Mouse (Mus musculus) hindbrain, embryonic 13.5 days (tissue): ENCODE results near the gene Plekhg5. TPM values are rescaled to one million over a fixed set of nuclear protein-coding genes. Genes with fewer than 3 reads are reported as not detected.
A peak's percentile ranks its signal among the peaks of the same experiment; 100 is the strongest.

Experiments used
- ATAC-seq: fragments of 200-750 bp; cut with Nextera tagmentation; 2 replicates; pipeline ENCODE4 v1.8.0; 2017; ENCODE audit warnings: moderate TSS enrichment; ENCODE audit not compliant: low FRiP score
- H3K27ac ChIP-seq: fragments of 300-500 bp; sonication (generic); 2 replicates; pipeline ENCODE4 v1.5.1; 2015; ENCODE audit warnings: inconsistent platforms, mild to moderate bottlenecking, moderate library complexity
- H3K27me3 ChIP-seq: fragments of 300-500 bp; sonication (generic); 2 replicates; pipeline ENCODE4 v1.6.1; 2015; ENCODE audit warnings: mild to moderate bottlenecking, inconsistent platforms
- H3K36me3 ChIP-seq: fragments of 300-500 bp; sonication (generic); 2 replicates; pipeline ENCODE4 v1.6.1; 2015; ENCODE audit warnings: mild to moderate bottlenecking, inconsistent platforms
- H3K4me1 ChIP-seq: fragments of 300-500 bp; sonication (generic); replicated peaks from 2 replicates; pipeline ENCODE4 v1.6.1; 2015; ENCODE audit warnings: inconsistent platforms
- H3K4me2 ChIP-seq: fragments of 300-500 bp; sonication (generic); 2 replicates; pipeline ENCODE4 v1.6.1; 2015; ENCODE audit warnings: inconsistent platforms, mild to moderate bottlenecking, moderate library complexity
- H3K4me3 ChIP-seq: fragments of 300-500 bp; sonication (generic); 2 replicates; pipeline ENCODE4 v1.5.1; 2015; ENCODE audit warnings: mild to moderate bottlenecking, inconsistent platforms
- H3K9ac ChIP-seq: fragments of 300-500 bp; sonication (generic); 2 replicates; pipeline ENCODE4 v1.6.1; 2015; ENCODE audit warnings: mild to moderate bottlenecking, inconsistent platforms
- H3K9me3 ChIP-seq: fragments of 300-500 bp; sonication (generic); 2 replicates; pipeline ENCODE4 v1.6.1; 2016; ENCODE audit warnings: inconsistent platforms
- WGBS: fragments of 180-500 bp; shearing (Covaris S2); methylation state at CpG from one replicate; pipeline ENCODE4 v1.1.7; 2015; 5-methylcytosine and 5-hydroxymethylcytosine counted together
- polyA plus RNA-seq: library from polyadenylated mRNA; unstranded; fragments of >200 nt; fragmentation: Nextera tagmentation; extraction: Ambion mirVana; gene quantifications from 2 replicates; pipeline ENCODE4 v1.2.1, GENCODE M21; 2015

Gene Plekhg5
- polyA plus RNA-seq, 1 experiment from 2014 or later = 10.2 TPM

DNA sequence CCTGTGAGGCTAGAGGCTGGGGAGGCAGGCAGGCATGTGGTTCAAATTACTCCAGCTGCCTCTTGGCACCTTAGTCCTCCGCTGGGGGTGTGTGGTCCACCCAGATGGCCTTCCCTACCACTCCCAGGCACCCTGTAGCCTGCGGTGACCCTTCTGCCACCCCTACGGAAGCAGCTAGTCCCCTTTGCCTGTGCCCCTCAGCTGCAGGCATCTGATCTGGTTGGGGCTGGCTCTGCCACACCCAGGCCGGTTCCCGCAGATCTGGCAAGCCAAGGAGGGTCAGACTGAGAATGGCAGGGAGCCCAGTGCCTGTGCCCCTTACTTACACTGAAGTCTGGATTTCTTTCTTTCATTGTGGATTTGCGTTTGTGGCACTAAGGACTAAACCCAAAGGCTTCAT, 1.4 kb downstream of the Plekhg5 start:
- no peak overlapping the region for H3K4me3 ChIP-seq
- 0 out of 2 replicates have a peak, but pooled peaks cover 3% of the 10 kb centered on the region for H3K27me3 ChIP-seq
- no peak for ATAC-seq
- no peak overlapping the region for H3K27ac ChIP-seq
- H3K9ac ChIP-seq = no peak overlapping the region
- H3K9me3 ChIP-seq = no peaks in the 10 kb centered on the region
- peaks cover 30% of the 10 kb centered on the region for H3K4me1 ChIP-seq
- H3K36me3 ChIP-seq = no peaks in the 10 kb centered on the region
- 83% methylated on average over 6 of the region's 6 CpGs for WGBS
- H3K4me2 ChIP-seq = no peak overlapping the region

DNA sequence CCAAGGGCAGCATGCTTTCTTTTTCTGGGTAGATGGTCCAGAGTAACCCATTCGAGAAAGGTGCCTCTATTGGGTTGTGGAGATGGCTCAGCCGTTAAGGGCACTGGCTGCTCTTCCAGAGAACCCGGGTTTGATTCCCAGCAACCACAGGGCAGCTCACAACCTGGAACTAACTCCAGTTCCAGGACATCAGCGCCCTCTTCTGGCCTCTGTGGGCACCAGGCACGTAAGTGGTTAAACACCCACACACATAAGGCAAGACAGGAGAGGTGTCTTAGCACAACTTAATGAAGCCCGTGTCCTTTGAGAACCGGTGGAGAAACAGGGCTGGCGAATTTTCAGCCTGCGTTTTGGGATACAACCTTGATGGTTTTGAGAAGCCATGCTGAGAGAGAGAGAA, 2.2 kb downstream of the Plekhg5 start:
- H3K4me1 ChIP-seq = peaks cover 30% of the 10 kb centered on the region
- 88% methylated on average over 9 of the region's 9 CpGs for WGBS
- no peaks in the 10 kb centered on the region for H3K36me3 ChIP-seq
- H3K4me3 ChIP-seq = no peak overlapping the region
- H3K9ac ChIP-seq = no peak overlapping the region
- H3K4me2 ChIP-seq = no peak overlapping the region
- no peak for ATAC-seq
- no peak overlapping the region for H3K27ac ChIP-seq
- H3K27me3 ChIP-seq = 0 out of 2 replicates have a peak, but pooled peaks cover 3% of the 10 kb centered on the region
- no peaks in the 10 kb centered on the region for H3K9me3 ChIP-seq

GRCm38 (mm10) chr4:152077191-152077590, 4.9 kb downstream of the Plekhg5 start:
- H3K27ac ChIP-seq = no peak overlapping the region

DNA sequence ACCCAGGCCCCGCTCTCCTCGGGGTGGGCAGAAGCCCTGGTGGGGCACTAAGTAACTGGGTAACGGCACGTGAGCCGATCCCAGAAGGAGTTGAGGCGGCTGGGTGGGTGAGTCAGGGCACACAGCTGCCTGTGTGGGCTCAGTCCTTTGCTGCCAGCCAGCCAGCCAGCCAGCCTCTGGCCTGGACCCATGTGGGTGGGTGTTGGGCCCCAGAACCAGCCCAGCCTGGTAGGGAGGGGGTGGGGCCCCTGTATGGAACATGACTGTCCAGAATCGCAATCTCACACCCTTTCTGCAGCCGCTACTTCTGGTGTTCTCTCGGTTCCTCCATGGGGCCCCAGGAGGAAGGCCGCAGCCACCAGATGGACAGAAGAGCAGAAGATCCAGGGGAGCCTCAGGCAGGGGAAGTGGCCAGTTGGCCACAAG, 5.8 kb downstream of the Plekhg5 start:
- Histone ChIP-seq H3K27me3 (0 out of 2 replicates have a peak, but pooled peaks cover 3% of the 10 kb centered on the region), H3K4me3 (no peak overlapping the region), H3K4me1 (peaks cover 15% of the 10 kb centered on the region), H3K9me3 (no peaks in the 10 kb centered on the region), H3K9ac (no peak overlapping the region), H3K27ac (no peak overlapping the region), H3K36me3 (no peaks in the 10 kb centered on the region), H3K4me2 (no peak overlapping the region)
- ATAC-seq = no peak
- 93% methylated on average over 10 of the region's 10 CpGs for WGBS

More at GRCm38 (mm10) chr4:152077191-152077590, 4.9 kb downstream of the Plekhg5 start:
- H3K9me3 ChIP-seq = no peaks in the 10 kb centered on the region
- no peak overlapping the region for H3K4me3 ChIP-seq
- no peaks in the 10 kb centered on the region for H3K36me3 ChIP-seq
- peaks cover 23% of the 10 kb centered on the region for H3K4me1 ChIP-seq
- ATAC-seq = no peak
- no peak overlapping the region for H3K9ac ChIP-seq
- 0 out of 2 replicates have a peak, but pooled peaks cover 3% of the 10 kb centered on the region for H3K27me3 ChIP-seq
- no peak overlapping the region for H3K4me2 ChIP-seq
- 91% methylated on average over 9 of the region's 9 CpGs for WGBS

GRCm38 (mm10) chr4:152079261-152079660, 7.0 kb downstream of the Plekhg5 start:
- ATAC-seq = no peak
- Histone ChIP-seq H3K4me2 (no peak overlapping the region), H3K36me3 (no peaks in the 10 kb centered on the region), H3K4me3 (no peak overlapping the region), H3K9ac (no peak overlapping the region), H3K9me3 (no peaks in the 10 kb centered on the region), H3K4me1 (peaks cover 10% of the 10 kb centered on the region; the same call in 1 of the 2 replicates), H3K27ac (no peak overlapping the region), H3K27me3 (0 out of 2 replicates have a peak, but pooled peaks cover 3% of the 10 kb centered on the region)
- 95% methylated on average over 3 of the region's 3 CpGs for WGBS

DNA sequence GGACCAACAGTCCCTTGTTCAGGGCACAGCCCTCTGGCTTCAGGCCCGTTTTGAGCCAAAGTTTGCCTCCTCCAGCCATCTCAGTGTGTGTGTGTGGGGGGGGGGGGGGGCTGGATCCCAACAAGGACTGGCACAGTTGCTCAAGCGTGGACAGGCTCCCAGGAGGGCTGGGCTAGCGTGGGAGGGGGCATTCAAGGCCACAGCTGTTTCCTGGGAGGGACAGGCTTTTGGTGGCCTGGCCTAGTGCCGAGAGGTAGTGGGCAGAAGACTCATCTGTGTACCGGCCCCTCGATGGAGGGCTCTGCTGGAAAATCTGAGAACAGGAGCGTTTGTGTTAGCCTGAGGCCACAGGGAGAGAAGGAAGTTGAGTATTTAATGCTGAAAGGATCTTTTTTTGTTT, 7.6 kb downstream of the Plekhg5 start:
- no peak overlapping the region for H3K9ac ChIP-seq
- no peak overlapping the region for H3K4me2 ChIP-seq
- H3K36me3 ChIP-seq = no peaks in the 10 kb centered on the region
- WGBS = 63% methylated on average over 7 of the region's 7 CpGs
- H3K27me3 ChIP-seq = peaks cover 3% of the 10 kb centered on the region; the same call in 1 of the 2 replicates
- ATAC-seq = no peak
- peaks cover 10% of the 10 kb centered on the region; the same call in 1 of the 2 replicates for H3K4me1 ChIP-seq
- H3K9me3 ChIP-seq = no peaks in the 10 kb centered on the region
- no peak overlapping the region for H3K4me3 ChIP-seq
- H3K27ac ChIP-seq = no peak overlapping the region

DNA sequence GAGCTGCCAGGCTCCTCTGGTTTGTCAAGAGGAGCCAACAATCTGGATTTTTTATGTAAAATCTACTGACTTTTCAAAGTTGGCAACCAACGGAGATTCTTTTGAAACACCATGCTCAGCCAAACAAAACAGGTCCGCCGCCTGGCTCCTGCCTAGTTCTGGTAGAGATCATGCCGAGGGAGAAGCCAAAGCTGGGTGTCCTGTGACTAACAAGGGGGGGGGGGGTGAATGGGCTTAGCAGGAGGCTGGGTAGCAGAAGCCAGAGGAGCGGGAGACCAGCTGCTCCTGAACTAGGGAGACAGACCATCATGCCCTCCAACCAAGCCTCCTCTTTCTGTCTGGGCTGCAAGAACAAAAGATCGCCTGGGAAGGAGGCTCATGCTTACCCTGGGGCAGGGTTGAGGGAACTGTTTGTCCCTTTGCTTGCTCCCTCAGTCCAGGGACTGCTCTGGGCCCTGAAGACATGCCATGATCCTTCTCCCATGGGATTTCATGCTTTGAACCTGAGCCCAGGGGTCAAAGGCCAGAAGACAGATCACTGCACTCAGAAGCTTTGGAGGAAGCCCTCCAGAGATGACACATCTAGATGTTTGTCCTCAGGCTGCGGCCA, 11.4 kb downstream of the Plekhg5 start:
- H3K4me3 ChIP-seq = no peak overlapping the region
- WGBS = 56% methylated on average over 7 of the region's 7 CpGs
- no peak for ATAC-seq

GRCm38 (mm10) chr4:152084616-152085015, 12.3 kb downstream of the Plekhg5 start:
- H3K27ac ChIP-seq = no peak overlapping the region
- H3K9ac ChIP-seq = no peak overlapping the region
- H3K4me3 ChIP-seq = no peak overlapping the region
- H3K4me2 ChIP-seq = no peak overlapping the region
- H3K36me3 ChIP-seq = no peaks in the 10 kb centered on the region
- no peaks in the 10 kb centered on the region for H3K9me3 ChIP-seq
- peaks cover 9% of the 10 kb centered on the region; the same call in 1 of the 2 replicates for H3K27me3 ChIP-seq
- ATAC-seq = no peak
- 90% methylated on average over 7 of the region's 7 CpGs for WGBS
- H3K4me1 ChIP-seq = peaks cover 31% of the 10 kb centered on the region

More for the DNA sequence above, 11.4 kb downstream of the Plekhg5 start:
- Histone ChIP-seq H3K9ac (no peak overlapping the region), H3K27me3 (peaks cover 9% of the 10 kb centered on the region; the same call in 1 of the 2 replicates), H3K4me1 (peaks cover 27% of the 10 kb centered on the region), H3K9me3 (no peaks in the 10 kb centered on the region), H3K4me2 (no peak overlapping the region), H3K36me3 (no peaks in the 10 kb centered on the region), H3K27ac (no peak overlapping the region)

GRCm38 (mm10) chr4:152086505-152087210, 14.4 kb downstream of the Plekhg5 start:
- H3K36me3 ChIP-seq = no peaks in the 10 kb centered on the region
- peak overlapping the region; percentile 58; the same call in 1 of the 2 replicates for H3K27ac ChIP-seq
- peak overlapping the region; percentile 81 for H3K4me2 ChIP-seq
- peaks cover 31% of the 10 kb centered on the region for H3K4me1 ChIP-seq
- H3K4me3 ChIP-seq = peak overlapping the region; percentile 67
- H3K27me3 ChIP-seq = peaks cover 9% of the 10 kb centered on the region; the same call in 1 of the 2 replicates
- under 1% methylated on average over 51 of the region's 92 CpGs for WGBS
- no peaks in the 10 kb centered on the region for H3K9me3 ChIP-seq
- H3K9ac ChIP-seq = peak overlapping the region; percentile 85
- ATAC-seq = peak; percentile 64

- H3K27ac ChIP-seq = 0 out of 2 replicates have a peak overlapping the region, but pooled peaks have one; percentile 58
- peak overlapping the region; percentile 81 for H3K4me2 ChIP-seq
- H3K4me3 ChIP-seq = peak overlapping the region; percentile 67
- 4% methylated on average over 12 of the region's 12 CpGs for WGBS
- peaks cover 9% of the 10 kb centered on the region; the same call in 1 of the 2 replicates for H3K27me3 ChIP-seq
- H3K9ac ChIP-seq = peak overlapping the region; percentile 85
- H3K36me3 ChIP-seq = no peaks in the 10 kb centered on the region
- H3K9me3 ChIP-seq = no peaks in the 10 kb centered on the region
- peak; percentile 11 for ATAC-seq
- H3K4me1 ChIP-seq = peaks cover 34% of the 10 kb centered on the region
These were observed 15.1 kb downstream of the Plekhg5 start for GRCm38 (mm10) chr4:152087211-152088081.

GRCm38 (mm10) chr4:152088133-152088532, 15.8 kb downstream of the Plekhg5 start:
- peaks cover 41% of the 10 kb centered on the region for H3K4me1 ChIP-seq
- no peaks in the 10 kb centered on the region for H3K9me3 ChIP-seq
- H3K9ac ChIP-seq = peak overlapping the region; percentile 85
- H3K27ac ChIP-seq = no peak overlapping the region
- WGBS = 24% methylated on average over 4 of the region's 4 CpGs
- H3K36me3 ChIP-seq = no peaks in the 10 kb centered on the region
- ATAC-seq = no peak
- H3K27me3 ChIP-seq = peaks cover 9% of the 10 kb centered on the region; the same call in 1 of the 2 replicates
- H3K4me2 ChIP-seq = peak overlapping the region; percentile 81
- H3K4me3 ChIP-seq = peak overlapping the region; percentile 67; the same call in 1 of the 2 replicates
